Mouse (Mus musculus) MEL (cell line): ENCODE data around the gene Sox6. TPM values are rescaled to one million over a fixed set of nuclear protein-coding genes. Genes with fewer than 3 reads are reported as not detected.

Source experiments
- DNase-seq: peaks from one replicate; pipeline ENCODE4 v3.0.0; 2011; ENCODE audit warnings: low read depth, low spot score
- H3K27ac ChIP-seq: 2 replicates; pipeline ENCODE4 v1.5.1; 2012; ENCODE audit warnings: low read depth, mild to moderate bottlenecking, control low read depth, low read length, moderate library complexity; ENCODE audit not compliant: control insufficient read depth
- H3K27me3 ChIP-seq, 2 experiments: fragments of 150-350 bp in 1 of 2; sonication (generic) in 1 of 2; 2 replicates each; pipeline ENCODE4 v1.6.1; 2012; ENCODE audit warnings: low read length in 2 of 2, mild to moderate bottlenecking in 2 of 2, improper control_type of control experiment in 1 of 2, moderate library complexity in 1 of 2; ENCODE audit not compliant: insufficient read depth in 2 of 2, control insufficient read depth in 1 of 2
- H3K36me3 ChIP-seq, 2 experiments: 2 replicates each; pipeline ENCODE4 v1.6.1; 2012 to 2014; ENCODE audit warnings: low read length in 2 of 2, improper control_type of control experiment in 1 of 2, inconsistent platforms in 1 of 2, mild to moderate bottlenecking in 1 of 2; ENCODE audit not compliant: insufficient read depth in 2 of 2, control insufficient read depth in 1 of 2
- H3K4me1 ChIP-seq, 2 experiments: fragments of 150-350 bp in 1 of 2; sonication (generic) in 1 of 2; 2 replicates each; pipeline ENCODE4 v1.6.1; 2012; ENCODE audit warnings: low read length in 2 of 2, improper control_type of control experiment in 1 of 2, mild to moderate bottlenecking in 1 of 2; ENCODE audit not compliant: insufficient read depth in 2 of 2, control insufficient read depth in 1 of 2
- H3K4me3 ChIP-seq, 2 experiments: fragments of 150-350 bp in 1 of 2; sonication (generic) in 1 of 2; 2 replicates each; pipeline ENCODE4 v1.5.1; 2012; ENCODE audit warnings: low read depth in 2 of 2, low read length in 2 of 2, mild to moderate bottlenecking in 2 of 2, moderate library complexity in 2 of 2, control low read depth in 1 of 2, improper control_type of control experiment in 1 of 2; ENCODE audit not compliant: control insufficient read depth in 1 of 2, insufficient read depth in 1 of 2
- H3K79me2 ChIP-seq: 2 replicates; pipeline ENCODE4 v1.6.1; 2012; ENCODE audit warnings: mild to moderate bottlenecking, low read length, moderate library complexity; ENCODE audit not compliant: control insufficient read depth, poor library complexity, insufficient read depth
- H3K9ac ChIP-seq: 2 replicates; pipeline ENCODE4 v1.6.1; 2012; ENCODE audit warnings: low read depth, mild to moderate bottlenecking, control low read depth, low read length, moderate library complexity; ENCODE audit not compliant: control insufficient read depth, poor library complexity, severe bottlenecking
- H3K9me3 ChIP-seq: fragments of 150-350 bp; sonication (generic); replicated peaks from 2 replicates; pipeline ENCODE4 v1.6.1; 2012; ENCODE audit warnings: mild to moderate bottlenecking, low read length, improper control_type of control experiment, moderate library complexity; ENCODE audit not compliant: insufficient read depth
- CHD1 ChIP-seq: IDR thresholded peaks from 2 replicates; pipeline ENCODE4 v1.6.1; 2012; ENCODE audit warnings: low read depth, mild to moderate bottlenecking, inconsistent platforms, low read length, improper control_type of control experiment
- CHD2 ChIP-seq: IDR thresholded peaks from 2 replicates; pipeline ENCODE4 v1.6.1; 2011; ENCODE audit warnings: low read length, improper control_type of control experiment
- CTCF ChIP-seq, 3 experiments: IDR thresholded peaks in 2 of 3; conservative IDR thresholded peaks in 1 of 3; 2 replicates each; pipeline ENCODE4 v1.5.1; 2011 to 2012; ENCODE audit warnings: low read length in 3 of 3, low read depth in 2 of 3, mild to moderate bottlenecking in 2 of 3, improper control_type of control experiment in 1 of 3, inconsistent platforms in 1 of 3, mixed read lengths in 1 of 3, moderate library complexity in 1 of 3; ENCODE audit not compliant: control insufficient read depth in 1 of 3, insufficient read depth in 1 of 3, poor library complexity in 1 of 3, severe bottlenecking in 1 of 3
- ETS1 ChIP-seq: IDR thresholded peaks from 2 replicates; pipeline ENCODE4 v1.6.1; 2012; ENCODE audit warnings: low read depth, mild to moderate bottlenecking, inconsistent platforms, low read length, improper control_type of control experiment, moderate library complexity
- GABPA ChIP-seq: IDR thresholded peaks from 2 replicates; pipeline ENCODE4 v1.6.1; 2012; ENCODE audit warnings: low read depth, mild to moderate bottlenecking, inconsistent platforms, low read length, improper control_type of control experiment, moderate library complexity
- JUND ChIP-seq: IDR thresholded peaks from 2 replicates; pipeline ENCODE4 v1.6.1; 2011; ENCODE audit warnings: low read depth, mild to moderate bottlenecking, improper control_type of control experiment, low read length
- KAT2A ChIP-seq: conservative IDR thresholded peaks from 2 replicates; pipeline ENCODE4 v1.6.1; 2012; ENCODE audit warnings: low read depth, low read length, improper control_type of control experiment, inconsistent platforms
- MXI1 ChIP-seq: IDR thresholded peaks from 2 replicates; pipeline ENCODE4 v1.6.1; 2011; ENCODE audit warnings: mild to moderate bottlenecking, low read depth, low read length, improper control_type of control experiment
- MYC ChIP-seq: IDR thresholded peaks from 2 replicates; pipeline ENCODE4 v1.6.1; 2011; ENCODE audit warnings: low read depth, mild to moderate bottlenecking, low read length, improper control_type of control experiment, moderate library complexity
- POLR2AphosphoS2 ChIP-seq: IDR thresholded peaks from 2 replicates; pipeline ENCODE4 v1.6.1; 2011; ENCODE audit warnings: low read length, improper control_type of control experiment
- POLR2AphosphoS5 ChIP-seq: IDR thresholded peaks from 2 replicates; pipeline ENCODE4 v1.6.1; 2012; ENCODE audit warnings: low read depth, borderline replicate concordance, mild to moderate bottlenecking, inconsistent platforms, low read length, moderate library complexity, mixed read lengths
- RAD21 ChIP-seq: IDR thresholded peaks from 2 replicates; pipeline ENCODE4 v1.6.1; 2011; ENCODE audit warnings: mild to moderate bottlenecking, low read depth, low read length, improper control_type of control experiment
- TCF12 ChIP-seq: IDR thresholded peaks from 2 replicates; pipeline ENCODE4 v1.6.1; 2014; ENCODE audit warnings: low read depth, mild to moderate bottlenecking, inconsistent platforms, low read length, improper control_type of control experiment, moderate library complexity
- UBTF ChIP-seq: IDR thresholded peaks from 2 replicates; pipeline ENCODE4 v1.6.1; 2012; ENCODE audit warnings: low read depth, mild to moderate bottlenecking, inconsistent platforms, low read length, improper control_type of control experiment, moderate library complexity, borderline replicate concordance; ENCODE audit not compliant: insufficient read depth
- USF2 ChIP-seq, 2 experiments: IDR thresholded peaks; 2 replicates each; pipeline ENCODE4 v1.6.1; 2011 to 2012; ENCODE audit warnings: improper control_type of control experiment in 2 of 2, low read length in 2 of 2, borderline replicate concordance in 1 of 2, inconsistent platforms in 1 of 2, low read depth in 1 of 2, mild to moderate bottlenecking in 1 of 2; ENCODE audit not compliant: insufficient read depth in 1 of 2
- ZKSCAN1 ChIP-seq: IDR thresholded peaks from 2 replicates; pipeline ENCODE4 v1.6.1; 2012; ENCODE audit warnings: low read depth, mild to moderate bottlenecking, inconsistent platforms, low read length, improper control_type of control experiment, moderate library complexity
- ZMIZ1 ChIP-seq: IDR thresholded peaks from 2 replicates; pipeline ENCODE4 v1.6.1; 2012; ENCODE audit warnings: low read depth, mild to moderate bottlenecking, inconsistent platforms, low read length, improper control_type of control experiment, moderate library complexity
- polyA plus RNA-seq, 2 experiments: library from polyadenylated mRNA; stranded (reverse) in 1 of 2; unstranded in 1 of 2; fragments of >175 nt in 1 of 2; fragments of >200 nt in 1 of 2; gene quantifications; 2 replicates each; pipeline versions ENCODE4 v1.2.1 to v1.2.4; 2012; ENCODE audit warnings: low replicate concordance in 2 of 2, low read depth in 1 of 2; ENCODE audit not compliant: insufficient read length in 2 of 2, insufficient read depth in 1 of 2, missing spikeins in 1 of 2
- total RNA-seq: library from RNA; depleted of rRNA; stranded (reverse); fragments of 300-350 nt; gene quantifications from 2 replicates; pipeline ENCODE4 v1.2.3, GENCODE M21; 2012

Gene Sox6
- total and polyA plus RNA-seq, 3 experiments: 2.6 to 4.6 TPM; not detected in 1

DNA sequence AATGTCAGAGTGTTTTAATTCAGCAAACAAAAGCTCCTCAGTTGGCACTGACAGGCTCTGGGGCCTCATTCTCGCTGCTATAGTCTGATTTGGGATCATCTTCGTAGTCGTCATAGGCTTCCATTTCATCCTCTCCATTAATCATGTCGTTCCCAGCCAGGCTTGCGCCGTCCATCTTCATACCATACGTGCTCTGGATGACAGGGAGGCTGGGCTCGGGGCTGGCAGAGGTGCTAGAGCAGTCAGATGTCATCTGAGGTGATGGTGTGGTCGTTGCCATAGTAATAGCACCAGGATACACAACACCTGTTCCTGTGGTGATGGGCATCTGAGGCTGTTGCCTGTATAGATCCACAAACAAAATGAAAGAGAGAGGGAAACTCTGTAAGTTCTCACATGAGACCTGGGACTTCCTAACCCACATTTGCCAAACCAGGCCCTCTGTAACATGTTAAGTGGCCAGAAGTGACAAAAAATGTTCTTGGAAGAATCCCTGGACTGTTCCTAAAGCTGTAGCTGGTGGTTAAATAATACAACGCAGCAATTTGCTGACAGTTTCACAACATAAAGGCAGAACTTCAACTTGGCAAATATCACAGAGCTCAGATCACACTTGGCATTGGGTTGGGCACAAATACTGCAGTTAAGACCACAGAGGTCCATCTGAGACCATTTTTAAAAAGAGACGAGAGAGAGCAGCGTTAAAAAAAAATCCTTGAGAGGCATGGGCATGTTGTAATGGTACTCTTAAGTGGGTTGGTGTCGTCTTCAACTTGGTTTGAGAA lies 561.5 kb downstream of the Sox6 start:
- Histone ChIP-seq H3K9ac (no peak overlapping the region), H3K4me1 (no peaks in the 10 kb centered on the region), H3K79me2 (no peaks in the 10 kb centered on the region), H3K9me3 (no peaks in the 10 kb centered on the region), H3K27ac (no peak overlapping the region), H3K4me3 (no peak overlapping the region), H3K27me3 (no peaks in the 10 kb centered on the region), H3K36me3 (no peaks in the 10 kb centered on the region)
- no peak for TF ChIP-seq TCF12
- no peak for TF ChIP-seq ZKSCAN1
- no peak for TF ChIP-seq JUND
- no peak for TF ChIP-seq ETS1
- no peak for TF ChIP-seq MYC
- TF ChIP-seq CHD2: no peak
- no peak for TF ChIP-seq POLR2AphosphoS5
- no peak for TF ChIP-seq MXI1
- no peak for TF ChIP-seq KAT2A
- no peak for TF ChIP-seq ZMIZ1
- no peak for TF ChIP-seq RAD21
- DNase-seq: no peak

DNA sequence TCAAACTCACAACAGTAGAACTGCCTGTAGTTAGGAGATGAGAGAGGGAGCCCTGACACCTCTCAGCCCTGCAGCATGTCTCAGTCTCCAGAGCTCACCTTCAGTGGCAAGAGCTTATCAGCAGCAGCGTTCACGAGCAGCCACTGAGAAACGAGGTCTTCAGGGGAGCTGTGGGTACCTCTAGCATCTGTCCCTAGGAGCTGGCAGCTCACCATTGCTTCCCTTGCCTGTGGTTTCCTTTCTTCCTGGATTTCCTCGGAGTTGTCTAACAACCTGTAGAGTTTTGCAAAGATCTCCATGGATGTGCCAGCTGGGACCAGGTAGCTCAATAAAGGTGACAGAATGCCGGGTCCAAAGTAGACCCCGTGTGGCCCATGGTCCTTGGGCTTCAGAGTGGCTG lies 563.4 kb downstream of the Sox6 start:
- H3K4me3 ChIP-seq: no peak overlapping the region
- H3K27me3 ChIP-seq: no peaks in the 10 kb centered on the region
- H3K27ac ChIP-seq: no peak overlapping the region
- no peak for TF ChIP-seq CHD1
- no peak for TF ChIP-seq CTCF (IDR thresholded peaks at IDR 0.05 in 2 of 3, conservative IDR thresholded peaks at IDR 0.05 in 1 of 3; ENCODE audit: control insufficient read depth in 1 of 3, insufficient read depth in 1 of 3, low read depth in 2 of 3, low read length in 3 of 3, poor library complexity in 1 of 3, severe bottlenecking in 1 of 3)
- TF ChIP-seq POLR2AphosphoS5: no peak
- no peak for TF ChIP-seq POLR2AphosphoS2
- TF ChIP-seq UBTF: no peak
- TF ChIP-seq GABPA: no peak
- TF ChIP-seq TCF12: no peak
- TF ChIP-seq USF2 (IDR thresholded peaks at IDR 0.05; ENCODE audit: borderline replicate concordance in 1 of 2, insufficient read depth in 1 of 2, low read depth in 1 of 2, low read length in 2 of 2): no peak
- TF ChIP-seq, all 39 proteins: peak for 0
- H3K4me1 ChIP-seq: no peaks in the 10 kb centered on the region
- DNase-seq: no peak
- no peak overlapping the region for H3K9ac ChIP-seq
- H3K36me3 ChIP-seq: no peaks in the 10 kb centered on the region
- no peaks in the 10 kb centered on the region for H3K9me3 ChIP-seq
- no peaks in the 10 kb centered on the region for H3K79me2 ChIP-seq
